Mouse (Mus musculus): ENCODE data around the gene Klk1b4.

GRCm38 (mm10) chr7:44197891-44198290, 9.3 kb upstream of the Klk1b4 start, which contains the start of gene Klk1b3:
- no peak for TF ChIP-seq CTCF (IDR thresholded peaks at IDR 0.05; ENCODE audit: low read depth)
- TF ChIP-seq EP300 (IDR thresholded peaks at IDR 0.05; ENCODE audit: low read depth) = no peak
